Mouse (Mus musculus) liver, adult 2 months (tissue): ENCODE data around the gene Stxbp1. TPM values are rescaled to one million over a fixed set of nuclear protein-coding genes. Genes with fewer than 3 reads are reported as not detected.

ENCODE experiments used
- DNase-seq: peaks from one replicate; pipeline ENCODE4 v3.0.0-alpha.2; 2011; ENCODE audit warnings: low read depth, low spot score; ENCODE audit errors: extremely low read depth
- H3K27ac ChIP-seq: fragments of 200-500 bp; replicated peaks from 2 replicates; pipeline ENCODE4 v1.5.1; 2012; ENCODE audit warnings: low read depth, mild to moderate bottlenecking, control low read depth, inconsistent platforms, low read length; ENCODE audit not compliant: insufficient read depth
- H3K27me3 ChIP-seq: fragments of 200-500 bp; 2 replicates; pipeline ENCODE4 v1.6.1; 2012; ENCODE audit warnings: mild to moderate bottlenecking, moderate library complexity, low read length, inconsistent platforms; ENCODE audit not compliant: control insufficient read depth, insufficient read depth
- H3K36me3 ChIP-seq: fragments of 200-500 bp; 2 replicates; pipeline ENCODE4 v1.6.1; 2012; ENCODE audit warnings: low read length, inconsistent platforms; ENCODE audit not compliant: control insufficient read depth, insufficient read depth
- H3K4me1 ChIP-seq: fragments of 200-500 bp; 2 replicates; pipeline ENCODE4 v1.6.1; 2011; ENCODE audit warnings: low read length; ENCODE audit not compliant: control insufficient read depth, insufficient read depth
- H3K4me3 ChIP-seq: fragments of 200-500 bp; 2 replicates; pipeline ENCODE4 v1.5.1; 2011; ENCODE audit warnings: low read depth, mild to moderate bottlenecking, control low read depth, low read length, moderate library complexity; ENCODE audit not compliant: insufficient read depth
- H3K79me2 ChIP-seq: fragments of 200-500 bp; 2 replicates; pipeline ENCODE4 v1.6.1; 2012; ENCODE audit warnings: inconsistent platforms, mild to moderate bottlenecking, low read length, moderate library complexity; ENCODE audit not compliant: control insufficient read depth, insufficient read depth
- H3K9ac ChIP-seq: fragments of 200-500 bp; 2 replicates; pipeline ENCODE4 v1.6.1; 2012; ENCODE audit warnings: low read depth, mild to moderate bottlenecking, control low read depth, inconsistent platforms, low read length
- CTCF ChIP-seq: fragments of 200-500 bp; IDR thresholded peaks from 2 replicates; pipeline ENCODE4 v1.5.1; 2011; ENCODE audit warnings: low read depth, low read length, control low read depth
- POLR2A ChIP-seq: fragments of 200-500 bp; IDR thresholded peaks from 2 replicates; pipeline ENCODE4 v1.6.1; 2011; ENCODE audit warnings: low read length, control low read depth; ENCODE audit not compliant: insufficient read depth; ENCODE audit errors: extremely low read depth
- WGBS: fragments of 180-500 bp; shearing (Covaris S2); methylation state at CpG from one replicate; pipeline ENCODE4 v1.1.7; 2018; 5-methylcytosine and 5-hydroxymethylcytosine counted together
- polyA plus RNA-seq: library from polyadenylated mRNA; depleted of rRNA; stranded (reverse); fragments of >200 nt; gene quantifications from 2 replicates; pipeline ENCODE4 v1.2.3, GENCODE M21; 2012
- total RNA-seq: library from RNA; depleted of rRNA; stranded (reverse); fragments of >200 nt; gene quantifications from 2 replicates; pipeline ENCODE4 v1.2.3, GENCODE M21; 2014

Stxbp1 gene
- total and polyA plus RNA-seq, 2 experiments, result 0.74 to 1.6 TPM

DNA sequence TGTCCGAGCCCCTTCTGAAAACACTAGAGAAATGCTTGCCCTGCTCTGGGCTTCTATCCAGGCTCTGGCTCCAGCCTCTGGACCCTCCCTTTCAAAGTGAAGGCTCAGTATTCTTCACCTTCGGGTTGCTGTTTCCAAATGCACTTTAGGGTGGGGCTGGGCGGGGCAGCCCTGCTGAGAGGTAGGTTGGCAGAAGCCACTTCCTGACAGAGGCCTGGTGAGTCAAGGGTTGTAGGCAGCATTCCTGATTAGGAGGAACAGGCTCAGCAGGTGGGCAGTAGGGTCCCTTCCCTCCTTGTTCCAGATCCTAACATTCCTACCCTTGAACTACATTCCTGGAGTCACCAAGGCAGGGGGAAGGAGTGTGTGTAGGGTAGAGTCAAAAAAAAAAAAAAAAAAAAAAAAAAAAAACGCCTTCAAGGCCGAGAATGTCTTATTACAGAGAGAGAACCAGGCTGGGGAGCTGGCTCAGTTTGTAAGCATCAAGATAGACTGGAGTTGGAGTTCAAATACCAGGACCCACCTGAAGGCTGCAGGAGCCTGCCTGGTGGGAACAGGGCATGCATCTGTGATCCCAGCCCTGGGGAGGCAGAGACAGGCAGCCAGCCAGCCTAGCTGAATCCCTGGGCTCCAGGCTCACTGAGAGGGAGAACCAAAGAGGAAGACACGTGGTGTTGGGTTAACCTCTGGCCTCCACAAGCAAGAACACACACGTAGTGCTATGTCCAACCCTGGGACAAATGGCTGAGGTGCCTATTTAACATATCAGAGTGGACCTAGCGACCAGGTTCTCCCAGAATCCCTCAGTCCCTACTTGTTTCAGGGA lies 23.4 kb upstream of the Stxbp1 start:
- Histone ChIP-seq H3K79me2 (no peaks in the 10 kb centered on the region), H3K27me3 (no peaks in the 10 kb centered on the region), H3K4me1 (no peaks in the 10 kb centered on the region), H3K27ac (no peak overlapping the region), H3K9ac (no peak overlapping the region), H3K4me3 (no peak overlapping the region), H3K36me3 (no peaks in the 10 kb centered on the region)
- TF ChIP-seq CTCF, result no peak
- TF ChIP-seq POLR2A, result no peak
- DNase-seq, result no peak
- 67% methylated on average over 8 of the region's 8 CpGs for WGBS

DNA sequence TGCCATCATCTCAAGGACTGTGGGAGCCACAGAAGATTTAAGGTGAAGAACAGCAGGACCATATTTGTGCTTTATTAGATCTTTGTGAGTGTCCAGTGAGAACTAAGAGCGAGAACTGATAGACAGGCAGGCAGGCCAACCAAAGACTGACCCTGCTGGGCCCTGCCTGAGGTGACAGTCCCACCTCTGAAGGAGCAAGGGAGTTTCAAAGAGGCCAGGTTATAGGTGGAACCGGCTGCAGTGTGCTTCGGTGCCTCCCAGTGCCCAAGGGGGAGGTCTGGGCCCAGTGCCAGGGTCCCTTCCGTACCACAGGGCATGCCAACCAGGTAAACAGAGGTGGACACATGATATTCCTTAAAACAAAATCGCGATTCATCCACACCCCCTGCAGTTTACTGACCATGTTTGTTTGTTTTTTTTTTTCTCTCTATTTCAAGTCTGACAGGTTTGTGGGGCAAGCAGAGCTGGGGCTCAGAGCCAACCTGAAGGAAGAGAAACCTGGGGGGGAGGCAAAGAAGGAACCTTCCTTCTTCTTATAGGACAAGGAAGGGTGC lies 22.8 kb upstream of the Stxbp1 start:
- Histone ChIP-seq H3K27me3 (no peaks in the 10 kb centered on the region), H3K9ac (no peak overlapping the region), H3K4me3 (no peak overlapping the region), H3K36me3 (no peaks in the 10 kb centered on the region), H3K4me1 (no peaks in the 10 kb centered on the region), H3K79me2 (no peaks in the 10 kb centered on the region), H3K27ac (no peak overlapping the region)
- 37% methylated on average over 6 of the region's 6 CpGs for WGBS
- TF ChIP-seq CTCF (no peak), POLR2A (no peak)
- DNase-seq, result no peak

DNA sequence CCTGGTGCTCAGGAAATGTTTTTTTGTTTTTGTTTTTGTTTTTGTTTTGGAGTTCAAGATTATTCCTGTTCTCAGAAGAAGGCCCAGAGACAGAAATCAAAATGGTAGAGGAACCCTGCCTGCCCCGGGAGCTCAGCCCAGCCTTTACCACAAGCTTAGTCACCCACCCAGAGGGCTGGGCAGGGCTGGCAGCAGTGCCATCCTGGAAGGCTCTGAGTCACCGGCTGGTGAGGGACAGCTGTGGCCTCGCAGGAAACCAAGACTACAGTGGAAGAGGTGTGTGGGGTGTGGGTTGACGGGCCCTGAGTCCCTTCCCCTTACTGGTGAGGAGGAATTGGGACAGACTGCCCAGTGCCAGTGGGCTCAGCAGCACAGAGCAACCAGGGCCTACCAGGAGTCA lies 20.3 kb upstream of the Stxbp1 start:
- 84% methylated on average over 4 of the region's 4 CpGs for WGBS
- H3K4me3 ChIP-seq, result no peak overlapping the region
- H3K27ac ChIP-seq, result no peak overlapping the region
- H3K79me2 ChIP-seq, result no peaks in the 10 kb centered on the region
- H3K4me1 ChIP-seq, result no peaks in the 10 kb centered on the region
- H3K9ac ChIP-seq, result no peak overlapping the region
- TF ChIP-seq CTCF (no peak), POLR2A (no peak)
- H3K36me3 ChIP-seq, result no peaks in the 10 kb centered on the region
- H3K27me3 ChIP-seq, result no peaks in the 10 kb centered on the region
- no peak for DNase-seq

DNA sequence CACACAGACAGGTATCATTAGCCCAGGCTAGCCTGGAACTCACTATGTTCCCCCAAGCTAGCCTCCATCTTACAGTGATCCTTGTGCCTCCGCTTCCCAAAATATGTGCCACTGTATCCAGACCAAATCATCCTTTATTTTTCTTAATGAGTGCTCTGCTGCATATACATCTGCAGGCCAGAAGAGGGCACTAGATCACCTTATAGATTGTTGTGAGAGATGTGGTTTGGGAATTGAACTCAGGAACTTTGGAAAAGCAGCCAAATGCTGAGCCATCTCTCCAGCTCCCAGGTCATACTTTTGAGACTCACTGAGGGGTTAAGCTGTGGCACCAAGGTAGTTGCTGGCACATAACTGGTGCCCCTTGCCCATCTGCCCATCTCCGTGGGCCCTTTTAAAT lies 17.7 kb upstream of the Stxbp1 start:
- no peaks in the 10 kb centered on the region for H3K27me3 ChIP-seq
- WGBS, result 63% methylated on average over 2 of the region's 2 CpGs
- H3K4me1 ChIP-seq, result no peaks in the 10 kb centered on the region
- H3K4me3 ChIP-seq, result no peak overlapping the region
- H3K79me2 ChIP-seq, result no peaks in the 10 kb centered on the region
- TF ChIP-seq POLR2A (no peak), CTCF (peak; percentile 39)
- H3K36me3 ChIP-seq, result no peaks in the 10 kb centered on the region
- H3K27ac ChIP-seq, result no peak overlapping the region
- no peak overlapping the region for H3K9ac ChIP-seq
- DNase-seq, result peak; percentile 46

DNA sequence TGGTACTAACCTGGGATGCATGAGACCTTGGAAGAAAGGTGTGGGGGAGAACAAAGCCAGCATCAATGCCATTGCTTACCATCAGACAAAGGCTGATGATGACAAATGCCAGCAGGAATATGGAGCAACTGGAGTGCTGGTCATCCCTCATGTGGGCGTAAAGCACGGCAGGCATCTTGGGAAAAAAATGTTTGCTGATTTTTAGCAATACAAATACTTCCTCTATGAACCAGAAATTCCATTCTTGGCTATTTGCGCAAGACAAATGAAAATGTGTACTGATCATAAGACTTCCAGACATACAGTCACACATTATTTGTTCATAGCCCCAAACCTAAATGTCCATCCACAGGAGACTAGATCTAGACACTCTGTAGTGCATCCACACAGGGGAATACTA lies 16.3 kb upstream of the Stxbp1 start:
- no peaks in the 10 kb centered on the region for H3K27me3 ChIP-seq
- H3K36me3 ChIP-seq, result no peaks in the 10 kb centered on the region
- H3K4me1 ChIP-seq, result no peaks in the 10 kb centered on the region
- H3K4me3 ChIP-seq, result no peak overlapping the region
- H3K9ac ChIP-seq, result no peak overlapping the region
- TF ChIP-seq CTCF (no peak), POLR2A (no peak)
- no peak for DNase-seq
- no peaks in the 10 kb centered on the region for H3K79me2 ChIP-seq
- no peak overlapping the region for H3K27ac ChIP-seq
- 86% methylated on average over 3 of the region's 3 CpGs for WGBS

DNA sequence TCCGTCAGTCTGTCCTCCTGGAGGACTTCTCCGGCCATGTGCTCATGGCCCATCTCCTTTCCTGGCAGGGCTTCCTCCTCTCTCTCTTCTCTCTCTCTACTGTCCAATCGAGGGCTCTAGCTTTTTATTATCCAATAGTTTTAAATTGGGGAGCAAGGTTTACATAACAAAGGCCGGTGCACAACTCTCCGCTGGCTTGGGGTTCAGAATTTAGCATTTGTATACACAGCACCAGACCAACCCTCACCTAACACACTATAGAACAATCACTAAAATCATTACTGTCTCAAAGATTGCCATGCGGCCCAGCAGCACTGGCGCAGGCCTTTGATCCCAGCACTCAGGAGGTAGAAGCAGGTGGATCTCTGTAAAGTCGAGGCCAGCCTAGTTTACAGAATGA lies 13.8 kb upstream of the Stxbp1 start:
- no peak for TF ChIP-seq CTCF
- TF ChIP-seq POLR2A, result no peak
- H3K4me1 ChIP-seq, result no peaks in the 10 kb centered on the region
- H3K79me2 ChIP-seq, result no peaks in the 10 kb centered on the region
- H3K27ac ChIP-seq, result no peak overlapping the region
- 89% methylated on average over 8 of the region's 8 CpGs for WGBS
- H3K9ac ChIP-seq, result no peak overlapping the region
- H3K36me3 ChIP-seq, result no peaks in the 10 kb centered on the region
- no peaks in the 10 kb centered on the region for H3K27me3 ChIP-seq
- H3K4me3 ChIP-seq, result no peak overlapping the region
- DNase-seq, result no peak
